Mouse (Mus musculus): ENCODE data around the gene Inka1. TPM values are rescaled to one million over a fixed set of nuclear protein-coding genes. Genes with fewer than 3 reads are reported as not detected.
A peak's percentile ranks its signal among the peaks of the same experiment; 100 is the strongest.
"Not testable (repeated sequence)": the region's sequence is repeated elsewhere in the genome, so short reads cannot be mapped to it uniquely, and the experiment has no call there.

Inka1 gene
- polyA plus RNA-seq, 1 experiment from 2014 or later, result 81.8 TPM

DNA sequence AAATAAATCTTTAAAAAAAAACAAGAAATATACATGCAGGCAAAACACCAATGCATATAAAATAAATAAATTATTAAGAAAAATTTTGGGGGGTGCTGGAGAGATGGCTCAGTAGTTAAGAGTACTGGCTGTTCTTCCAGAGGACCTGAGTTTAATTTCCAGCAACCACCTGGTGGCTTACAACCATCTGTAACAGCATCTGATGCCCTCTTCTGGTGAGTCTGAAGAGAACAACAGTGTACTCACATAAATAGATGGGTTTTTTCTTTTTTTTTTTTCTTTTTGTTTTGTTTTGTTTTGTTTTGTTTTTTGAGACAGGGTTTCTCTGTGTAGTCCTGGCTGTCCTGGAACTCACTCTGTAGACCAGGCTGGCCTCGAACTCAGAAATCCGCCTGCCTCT is 27.9 kb upstream of the Inka1 start:
- H3K9ac ChIP-seq; H3K27ac ChIP-seq (ENCODE audit: low read depth); H3K4me3 ChIP-seq (ENCODE audit: low read depth, low read length); H3K27me3 ChIP-seq (ENCODE audit: insufficient read depth, low read length); H3K4me2 ChIP-seq; ATAC-seq (ENCODE audit: insufficient read depth); H3K9me3 ChIP-seq (ENCODE audit: low read depth, low read length); H3K4me1 ChIP-seq (ENCODE audit: insufficient read depth); DNase-seq: not testable (repeated sequence)
- peak; percentile 21 for TF ChIP-seq CTCF (IDR thresholded peaks at IDR 0.05; ENCODE audit: low read depth)
- WGBS, result 92% methylated on average over 2 of the region's 2 CpGs
- peaks cover 17% of the 10 kb centered on the region; the same call in 1 of the 2 replicates for H3K36me3 ChIP-seq (ENCODE audit: insufficient read depth)

DNA sequence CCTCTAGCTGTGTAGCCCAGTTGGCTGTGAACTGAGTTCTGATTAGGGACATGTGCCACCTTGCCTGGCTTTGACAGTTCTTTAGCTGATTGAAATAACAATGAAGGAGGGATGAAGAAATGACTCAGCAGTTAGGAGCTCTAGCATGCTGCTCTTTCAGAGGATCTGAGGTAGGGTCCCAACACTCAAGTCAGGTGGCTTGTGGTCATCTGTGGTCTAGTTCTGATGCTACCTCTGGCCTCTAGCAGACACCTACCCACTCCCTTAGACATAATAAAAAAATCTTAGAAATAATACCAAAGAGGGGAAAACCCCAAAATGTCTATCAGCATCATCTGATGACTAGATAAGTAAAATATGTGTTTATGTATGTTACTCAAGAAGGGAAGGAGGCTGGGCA is 24.7 kb upstream of the Inka1 start:
- no peak for DNase-seq
- Histone ChIP-seq H3K27me3 (ENCODE audit: insufficient read depth, low read length) (no peaks in the 10 kb centered on the region), H3K4me3 (ENCODE audit: low read depth, low read length) (no peak overlapping the region), H3K9me3 (ENCODE audit: low read depth, low read length) (no peaks in the 10 kb centered on the region), H3K36me3 (ENCODE audit: insufficient read depth) (peaks cover 13% of the 10 kb centered on the region; the same call in 1 of the 2 replicates), H3K27ac (ENCODE audit: low read depth) (no peak overlapping the region), H3K9ac (no peak overlapping the region), H3K4me2 (no peak overlapping the region), H3K4me1 (ENCODE audit: insufficient read depth) (no peaks in the 10 kb centered on the region)
- ATAC-seq (ENCODE audit: insufficient read depth), result no peak
- TF ChIP-seq CTCF (IDR thresholded peaks at IDR 0.05; ENCODE audit: low read depth), result no peak

DNA sequence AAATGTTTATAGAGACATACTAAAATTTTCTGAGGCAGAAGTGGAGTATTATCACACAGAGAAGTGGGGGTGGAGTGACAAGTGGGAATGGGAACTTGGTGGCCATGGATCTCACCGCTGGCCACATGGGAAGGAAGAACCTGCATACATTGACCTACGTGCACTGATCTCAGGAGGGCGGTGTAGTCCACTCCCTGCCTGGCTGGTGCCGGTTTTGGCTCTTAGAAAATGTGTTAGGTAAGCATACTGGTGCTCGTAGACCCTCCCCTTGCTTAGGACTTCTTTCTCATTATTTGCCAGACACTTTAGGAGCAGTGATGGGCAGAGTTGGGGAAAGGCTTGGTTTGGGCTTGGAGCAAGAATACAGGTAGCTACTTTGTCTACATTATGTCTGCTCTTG is 22.4 kb upstream of the Inka1 start:
- Histone ChIP-seq H3K9ac (no peak overlapping the region), H3K4me1 (ENCODE audit: insufficient read depth) (peaks cover 8% of the 10 kb centered on the region), H3K9me3 (ENCODE audit: low read depth, low read length) (no peaks in the 10 kb centered on the region), H3K27ac (ENCODE audit: low read depth) (no peak overlapping the region), H3K4me2 (no peak overlapping the region), H3K4me3 (ENCODE audit: low read depth, low read length) (no peak overlapping the region), H3K36me3 (ENCODE audit: insufficient read depth) (peaks cover 5% of the 10 kb centered on the region; the same call in 1 of the 2 replicates), H3K27me3 (ENCODE audit: insufficient read depth, low read length) (no peaks in the 10 kb centered on the region)
- DNase-seq, result no peak
- 75% methylated on average over 5 of the region's 5 CpGs for WGBS
- no peak for ATAC-seq (ENCODE audit: insufficient read depth)
- no peak for TF ChIP-seq CTCF (IDR thresholded peaks at IDR 0.05; ENCODE audit: low read depth)

DNA sequence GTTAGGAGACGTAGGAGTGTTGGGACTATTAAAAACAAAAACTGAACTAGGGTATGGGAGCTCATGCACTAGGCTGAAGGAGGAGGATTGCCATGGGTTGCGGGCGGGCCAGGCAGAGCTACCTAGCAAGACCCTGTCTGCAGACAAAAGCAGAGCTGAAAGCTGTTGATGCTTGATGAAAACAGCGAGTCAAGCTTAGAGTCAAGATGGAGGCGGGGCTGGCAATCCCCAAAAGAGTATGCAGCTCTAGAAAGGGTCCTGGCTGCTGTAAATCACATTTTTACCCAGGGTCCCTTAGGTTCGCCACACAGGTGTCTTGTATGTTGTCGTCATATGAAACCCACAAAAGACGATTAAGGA is 17.8 kb upstream of the Inka1 start:
- H3K9ac ChIP-seq, result peak overlapping the region; percentile 95
- H3K4me2 ChIP-seq, result peak overlapping the region; percentile 93
- WGBS, result 10% methylated on average over 8 of the region's 8 CpGs
- no peak for ATAC-seq (ENCODE audit: insufficient read depth)
- DNase-seq, result peak; percentile 27
- H3K9me3 ChIP-seq (ENCODE audit: low read depth, low read length), result no peaks in the 10 kb centered on the region
- no peaks in the 10 kb centered on the region for H3K27me3 ChIP-seq (ENCODE audit: insufficient read depth, low read length)
- 0 out of 2 replicates have a peak overlapping the region, but pooled peaks have one; percentile 2 for H3K27ac ChIP-seq (ENCODE audit: low read depth)
- peaks cover 10% of the 10 kb centered on the region for H3K4me1 ChIP-seq (ENCODE audit: insufficient read depth)
- peak overlapping the region; percentile 99 for H3K4me3 ChIP-seq (ENCODE audit: low read depth, low read length)
- no peak for TF ChIP-seq CTCF (IDR thresholded peaks at IDR 0.05; ENCODE audit: low read depth)
- H3K36me3 ChIP-seq (ENCODE audit: insufficient read depth), result no peaks in the 10 kb centered on the region

DNA sequence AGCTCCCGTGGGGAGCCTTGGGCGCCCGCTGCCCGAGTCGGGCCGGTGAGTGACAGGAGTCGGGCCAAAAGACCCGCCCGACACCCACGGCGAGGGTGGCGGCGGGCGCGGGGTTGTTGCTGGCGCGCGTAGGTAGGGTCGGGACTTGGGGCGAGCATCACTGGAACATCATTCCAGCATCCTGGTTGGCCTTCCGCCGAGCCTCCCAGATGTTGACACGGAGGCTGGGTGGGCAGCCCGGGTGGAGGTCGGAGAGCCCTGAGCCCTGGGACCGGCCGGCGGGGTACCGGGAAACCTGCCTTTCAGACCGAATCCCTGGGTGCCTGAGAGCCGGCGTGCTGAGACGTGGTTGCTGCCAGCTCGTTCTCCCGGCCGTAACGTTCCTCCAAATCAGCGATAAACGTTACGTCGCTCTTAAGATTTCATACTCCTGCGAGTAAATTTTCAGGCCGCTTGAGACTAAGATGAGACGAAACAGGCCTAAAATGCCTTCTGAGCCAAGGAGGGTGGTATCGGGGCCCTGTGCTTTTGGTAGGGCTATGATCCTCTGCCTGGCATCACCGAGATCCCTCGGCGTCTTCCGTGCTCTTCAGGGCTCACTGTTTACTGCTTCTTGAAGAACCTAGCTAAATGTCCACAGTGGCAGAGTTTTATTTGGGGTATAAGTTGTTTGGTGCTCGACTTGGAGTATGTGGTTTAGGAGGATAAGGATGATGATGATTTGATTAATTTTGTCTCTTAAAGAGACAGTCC is 17.3 kb upstream of the Inka1 start:
- Histone ChIP-seq H3K9me3 (ENCODE audit: low read depth, low read length) (no peaks in the 10 kb centered on the region), H3K9ac (peak overlapping the region; percentile 95), H3K4me2 (peak overlapping the region; percentile 93), H3K4me1 (ENCODE audit: insufficient read depth) (peaks cover 10% of the 10 kb centered on the region), H3K27me3 (ENCODE audit: insufficient read depth, low read length) (no peaks in the 10 kb centered on the region), H3K4me3 (ENCODE audit: low read depth, low read length) (peak overlapping the region; percentile 99), H3K36me3 (ENCODE audit: insufficient read depth) (no peaks in the 10 kb centered on the region), H3K27ac (ENCODE audit: low read depth) (peak overlapping the region; percentile 93)
- under 1% methylated on average over 50 of the region's 50 CpGs for WGBS
- DNase-seq, result peak; percentile 52
- no peak for ATAC-seq (ENCODE audit: insufficient read depth)
- TF ChIP-seq CTCF (IDR thresholded peaks at IDR 0.05; ENCODE audit: low read depth), result no peak

DNA sequence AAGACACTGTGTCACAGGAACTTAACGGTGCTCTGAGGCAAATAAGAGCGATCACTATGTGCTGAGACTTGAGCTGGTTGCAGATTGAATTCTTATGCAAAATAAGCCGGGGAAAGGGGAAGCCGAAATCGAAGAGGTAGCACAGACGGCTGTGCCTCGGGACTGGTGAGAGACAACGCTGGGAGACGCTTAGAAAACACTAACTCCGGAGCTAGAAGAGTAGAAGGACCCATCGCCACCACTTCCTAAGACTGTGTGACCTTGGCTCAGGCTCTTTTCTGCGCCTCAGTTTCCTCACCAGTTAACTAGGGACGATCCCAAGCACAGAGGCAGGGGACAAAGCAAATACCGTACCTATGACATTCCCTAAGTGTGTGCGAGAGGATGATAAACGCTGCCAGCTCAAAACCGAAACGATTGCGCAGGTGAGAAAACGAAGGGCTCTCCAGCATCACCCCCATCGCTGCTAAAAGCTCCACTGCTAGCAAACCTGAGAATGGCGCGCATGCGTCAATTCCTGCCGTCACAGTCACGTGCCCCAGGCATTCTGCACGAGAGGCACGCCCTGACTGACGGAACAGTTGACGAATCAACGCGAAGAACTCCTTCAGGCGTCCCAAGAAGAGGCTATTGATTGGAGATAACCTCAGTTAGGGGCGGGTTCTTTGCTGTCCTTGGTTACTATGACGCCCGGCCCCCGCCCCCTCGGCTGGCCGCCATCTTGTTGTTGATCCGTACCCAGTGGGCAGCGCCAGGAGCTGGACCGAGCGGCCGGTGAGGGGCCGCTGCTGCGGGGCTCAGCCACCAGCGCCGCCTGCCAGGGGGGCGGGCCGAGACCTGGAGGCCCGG is 16.5 kb upstream of the Inka1 start, which contains the start of gene Ip6k1:
Ip6k1 (plus strand) TSS at position 580 of the 849 bp plus-strand sequence.
- Histone ChIP-seq H3K36me3 (ENCODE audit: insufficient read depth) (no peaks in the 10 kb centered on the region), H3K9ac (peak within 1 kb of the TSS; percentile 95), H3K4me3 (ENCODE audit: low read depth, low read length) (peak within 1 kb of the TSS; percentile 99), H3K9me3 (ENCODE audit: low read depth, low read length) (no peaks in the 10 kb centered on the region), H3K4me1 (ENCODE audit: insufficient read depth) (peaks cover 10% of the 10 kb centered on the region), H3K27me3 (ENCODE audit: insufficient read depth, low read length) (no peaks in the 10 kb centered on the region), H3K4me2 (peak within 1 kb of the TSS; percentile 97), H3K27ac (ENCODE audit: low read depth) (peak within 1 kb of the TSS; percentile 93)
- under 1% methylated on average over 51 of the region's 51 CpGs for WGBS
- ATAC-seq (ENCODE audit: insufficient read depth) (peak; percentile 99), DNase-seq (peak; percentile 100)
- no peak for TF ChIP-seq CTCF (IDR thresholded peaks at IDR 0.05; ENCODE audit: low read depth)

DNA sequence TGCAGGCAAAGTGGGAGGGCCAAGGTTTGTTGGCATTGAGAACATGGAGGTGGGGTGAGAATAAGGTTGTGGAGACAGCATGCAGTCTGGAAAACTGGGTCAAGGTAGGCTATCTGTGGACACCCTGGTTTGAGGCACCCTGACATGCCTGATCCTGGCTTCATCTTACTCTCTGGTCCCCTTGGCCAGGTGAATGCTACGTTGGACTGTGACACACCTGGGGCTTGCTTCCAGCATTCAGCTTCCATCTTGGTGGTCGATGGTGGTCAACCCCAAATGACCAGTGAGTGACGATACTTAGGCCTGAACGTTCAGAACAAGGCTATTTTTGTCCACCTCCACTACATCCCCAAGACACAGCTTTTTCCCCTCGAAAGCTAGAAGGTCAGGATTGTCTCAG is 10.4 kb upstream of the Inka1 start, which contains the start of gene Gm20662:
Gm20662 (plus strand) TSS at position 301 of the 400 bp plus-strand sequence.
- Histone ChIP-seq H3K27me3 (ENCODE audit: insufficient read depth, low read length) (no peaks in the 10 kb centered on the region), H3K9me3 (ENCODE audit: low read depth, low read length) (no peaks in the 10 kb centered on the region), H3K4me1 (ENCODE audit: insufficient read depth) (no peaks in the 10 kb centered on the region), H3K4me2 (no peak within 1 kb of the TSS), H3K27ac (ENCODE audit: low read depth) (no peak within 1 kb of the TSS), H3K36me3 (ENCODE audit: insufficient read depth) (no peaks in the 10 kb centered on the region), H3K4me3 (ENCODE audit: low read depth, low read length) (no peak within 1 kb of the TSS), H3K9ac (no peak within 1 kb of the TSS)
- TF ChIP-seq CTCF (IDR thresholded peaks at IDR 0.05; ENCODE audit: low read depth), result no peak
- ATAC-seq (ENCODE audit: insufficient read depth) (no peak), DNase-seq (no peak)
- WGBS, result 84% methylated on average over 5 of the region's 5 CpGs

Measured in lung, embryonic 14.5 days (tissue).